Mouse (Mus musculus): Measurements from ENCODE around the gene Rgl1. TPM values are rescaled to one million over a fixed set of nuclear protein-coding genes. Genes with fewer than 3 reads are reported as not detected.
A peak's percentile ranks its signal among the peaks of the same experiment; 100 is the strongest.

Rgl1 gene
- polyA plus RNA-seq, 1 experiment, result 14.4 TPM

DNA sequence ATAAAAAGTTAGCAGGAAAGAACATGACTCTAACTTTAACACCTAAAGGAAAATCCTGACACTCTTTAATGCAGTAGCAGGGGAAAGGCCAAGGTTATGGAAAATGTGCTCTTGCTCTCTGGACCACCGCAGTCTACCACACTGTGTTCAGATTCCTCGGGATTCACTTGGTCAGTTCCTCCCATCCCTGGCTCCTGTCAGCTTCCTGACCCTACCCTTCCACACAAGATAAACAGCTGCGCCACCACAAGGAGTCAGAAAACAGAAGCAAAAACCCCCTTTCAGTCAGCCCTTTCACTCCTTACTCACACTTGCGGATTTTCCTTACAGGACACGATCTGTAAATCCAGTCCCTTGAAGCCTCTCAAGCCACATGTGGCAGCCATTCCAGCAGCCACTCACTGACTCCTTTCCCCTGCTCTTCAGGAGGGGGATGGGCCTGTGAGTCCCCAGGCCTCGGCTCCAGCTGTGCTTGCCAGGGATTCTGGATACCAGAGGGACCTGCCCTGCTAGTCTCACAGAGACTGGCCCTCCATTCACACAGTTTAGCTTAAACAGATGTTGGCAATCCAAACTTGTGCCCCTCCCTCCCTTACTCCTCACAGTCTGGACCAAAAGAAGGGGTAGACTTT lies 78.9 kb downstream of the Rgl1 start:
- Histone ChIP-seq H3K4me3 (ENCODE audit: extremely low read depth, insufficient read depth, insufficient read length) (no peak overlapping the region), H3K36me3 (ENCODE audit: control insufficient read depth, insufficient read depth, low read length) (no peaks in the 10 kb centered on the region), H3K4me1 (ENCODE audit: control insufficient read depth, insufficient read depth, insufficient read length) (no peaks in the 10 kb centered on the region; the same call in 1 of the 2 replicates), H3K27me3 (ENCODE audit: control insufficient read depth, insufficient read depth, low read length) (no peaks in the 10 kb centered on the region), H3K27ac (ENCODE audit: insufficient read depth, low read length) (no peak overlapping the region)
- no peak for TF ChIP-seq POLR2A (IDR thresholded peaks at IDR 0.05; ENCODE audit: low read depth, low read length)
- no peak for TF ChIP-seq CTCF (IDR thresholded peaks at IDR 0.05; ENCODE audit: extremely low read depth, insufficient read depth, insufficient read length, insufficient replicate concordance)
- 70% methylated on average over 6 of the region's 6 CpGs for WGBS
- DNase-seq (ENCODE audit: low read depth in 1 of 2, low spot score in 2 of 2), result no peak

DNA sequence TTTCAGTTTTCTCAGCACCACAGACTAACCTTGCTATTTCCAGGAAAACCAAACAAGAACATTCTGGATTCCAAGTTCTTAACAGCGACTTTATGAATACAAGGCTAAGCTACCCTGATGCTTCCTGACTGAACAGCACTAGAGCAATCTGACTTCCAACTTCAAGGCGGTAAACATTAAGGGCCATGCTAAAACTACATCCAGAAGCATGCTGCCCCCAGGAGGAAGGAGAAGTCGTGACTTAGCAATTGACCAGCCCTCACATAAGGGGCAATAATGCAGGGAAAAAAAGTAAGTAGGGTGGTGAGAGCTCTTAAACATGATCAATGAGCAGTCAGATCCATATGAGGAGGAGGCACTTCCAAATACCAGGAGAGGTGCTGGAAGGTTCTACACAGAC lies 80.6 kb downstream of the Rgl1 start:
- Histone ChIP-seq H3K27me3 (ENCODE audit: control insufficient read depth, insufficient read depth, low read length) (no peaks in the 10 kb centered on the region), H3K36me3 (ENCODE audit: control insufficient read depth, insufficient read depth, low read length) (no peaks in the 10 kb centered on the region), H3K4me3 (ENCODE audit: extremely low read depth, insufficient read depth, insufficient read length) (no peak overlapping the region), H3K27ac (ENCODE audit: insufficient read depth, low read length) (no peak overlapping the region), H3K4me1 (ENCODE audit: control insufficient read depth, insufficient read depth, insufficient read length) (no peaks in the 10 kb centered on the region; the same call in 1 of the 2 replicates)
- DNase-seq (ENCODE audit: low read depth in 1 of 2, low spot score in 2 of 2), result no peak
- WGBS, result 57% methylated on average over 3 of the region's 3 CpGs
- TF ChIP-seq POLR2A (IDR thresholded peaks at IDR 0.05; ENCODE audit: low read depth, low read length), result no peak
- no peak for TF ChIP-seq CTCF (IDR thresholded peaks at IDR 0.05; ENCODE audit: extremely low read depth, insufficient read depth, insufficient read length, insufficient replicate concordance)

DNA sequence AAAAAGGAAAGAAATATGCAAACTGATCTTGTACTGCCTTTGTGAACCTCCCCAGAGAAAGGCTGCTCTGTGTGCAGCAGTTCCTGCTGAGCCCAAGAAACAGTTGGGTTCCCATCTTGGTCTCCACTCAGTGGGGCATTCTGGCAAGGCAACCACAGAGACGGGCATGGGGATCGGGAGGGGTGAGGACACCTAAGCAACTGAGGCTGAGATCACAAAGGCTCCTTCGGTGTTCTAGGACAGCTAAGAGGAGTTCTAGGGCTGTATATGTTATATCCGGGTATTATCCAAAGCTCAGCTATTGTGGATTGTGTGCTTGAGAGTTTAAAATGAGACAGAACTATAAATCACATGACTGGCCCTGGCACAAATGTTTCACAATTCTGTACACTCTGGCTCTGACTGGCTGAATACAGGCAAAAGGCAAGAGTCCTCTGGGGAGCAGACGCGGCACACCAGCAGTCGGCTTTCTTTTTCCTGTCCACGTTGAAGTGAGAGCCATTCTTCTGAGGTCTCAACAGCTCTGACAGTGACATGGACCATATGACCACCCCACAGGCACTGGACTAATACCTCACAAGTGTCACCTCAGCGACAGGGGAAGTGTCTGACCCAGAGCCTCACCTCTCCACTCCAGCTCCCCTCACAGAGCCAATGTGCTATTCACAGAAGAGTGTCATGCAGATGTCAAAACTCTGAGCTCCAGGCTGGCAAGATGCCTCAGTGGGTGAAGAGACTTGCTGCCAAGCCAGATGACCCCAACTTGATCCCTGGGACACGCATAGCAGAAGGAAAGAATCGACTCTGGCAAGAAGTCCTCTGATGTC lies 83.6 kb downstream of the Rgl1 start:
- DNase-seq (ENCODE audit: low read depth in 1 of 2, low spot score in 2 of 2), result no peak
- H3K4me1 ChIP-seq (ENCODE audit: control insufficient read depth, insufficient read depth, insufficient read length), result no peaks in the 10 kb centered on the region; the same call in 1 of the 2 replicates
- no peak overlapping the region for H3K27ac ChIP-seq (ENCODE audit: insufficient read depth, low read length)
- H3K36me3 ChIP-seq (ENCODE audit: control insufficient read depth, insufficient read depth, low read length), result no peaks in the 10 kb centered on the region
- H3K27me3 ChIP-seq (ENCODE audit: control insufficient read depth, insufficient read depth, low read length), result no peaks in the 10 kb centered on the region
- H3K4me3 ChIP-seq (ENCODE audit: extremely low read depth, insufficient read depth, insufficient read length), result no peak overlapping the region
- WGBS, result 56% methylated on average over 11 of the region's 11 CpGs
- no peak for TF ChIP-seq POLR2A (IDR thresholded peaks at IDR 0.05; ENCODE audit: low read depth, low read length)
- no peak for TF ChIP-seq CTCF (IDR thresholded peaks at IDR 0.05; ENCODE audit: extremely low read depth, insufficient read depth, insufficient read length, insufficient replicate concordance)

DNA sequence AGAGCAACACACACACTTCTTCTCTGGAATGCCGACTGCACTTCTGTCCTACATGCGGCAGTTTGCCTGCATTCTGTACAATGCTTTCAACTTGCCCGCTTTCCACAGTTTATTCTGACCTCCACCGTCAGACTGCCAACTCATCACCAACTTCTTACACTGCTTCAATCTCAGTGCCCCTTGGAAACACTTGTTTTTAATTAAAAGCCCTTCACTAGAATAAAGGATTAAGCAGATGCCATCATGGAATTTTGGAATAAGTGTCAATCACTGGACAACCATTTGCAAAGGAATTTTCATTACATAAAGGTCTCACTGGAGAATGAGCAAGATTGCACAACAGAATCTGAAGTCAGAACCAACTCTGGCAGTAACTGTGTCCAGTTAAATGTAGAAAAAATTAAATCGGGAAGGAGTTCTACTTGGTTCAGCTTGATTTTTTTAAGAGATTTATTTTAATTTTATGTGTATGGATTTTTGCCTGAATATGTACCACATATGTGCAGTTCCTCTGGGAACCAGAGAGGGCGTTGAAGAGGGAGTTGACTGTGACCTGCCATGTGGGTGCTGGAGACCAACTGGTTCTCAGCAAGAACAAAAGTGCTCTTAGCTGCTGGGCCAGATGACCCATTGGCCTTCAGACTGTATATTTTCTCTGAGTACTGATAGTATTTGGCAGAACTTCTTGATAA lies 84.3 kb downstream of the Rgl1 start:
- Histone ChIP-seq H3K4me3 (ENCODE audit: extremely low read depth, insufficient read depth, insufficient read length) (no peak overlapping the region), H3K36me3 (ENCODE audit: control insufficient read depth, insufficient read depth, low read length) (no peaks in the 10 kb centered on the region), H3K4me1 (ENCODE audit: control insufficient read depth, insufficient read depth, insufficient read length) (no peaks in the 10 kb centered on the region), H3K27me3 (ENCODE audit: control insufficient read depth, insufficient read depth, low read length) (no peaks in the 10 kb centered on the region), H3K27ac (ENCODE audit: insufficient read depth, low read length) (no peak overlapping the region)
- WGBS, result 85% methylated on average over 6 of the region's 6 CpGs
- TF ChIP-seq CTCF (IDR thresholded peaks at IDR 0.05; ENCODE audit: extremely low read depth, insufficient read depth, insufficient read length, insufficient replicate concordance), result no peak
- TF ChIP-seq POLR2A (IDR thresholded peaks at IDR 0.05; ENCODE audit: low read depth, low read length), result no peak
- no peak for DNase-seq (ENCODE audit: low read depth in 1 of 2, low spot score in 2 of 2)

DNA sequence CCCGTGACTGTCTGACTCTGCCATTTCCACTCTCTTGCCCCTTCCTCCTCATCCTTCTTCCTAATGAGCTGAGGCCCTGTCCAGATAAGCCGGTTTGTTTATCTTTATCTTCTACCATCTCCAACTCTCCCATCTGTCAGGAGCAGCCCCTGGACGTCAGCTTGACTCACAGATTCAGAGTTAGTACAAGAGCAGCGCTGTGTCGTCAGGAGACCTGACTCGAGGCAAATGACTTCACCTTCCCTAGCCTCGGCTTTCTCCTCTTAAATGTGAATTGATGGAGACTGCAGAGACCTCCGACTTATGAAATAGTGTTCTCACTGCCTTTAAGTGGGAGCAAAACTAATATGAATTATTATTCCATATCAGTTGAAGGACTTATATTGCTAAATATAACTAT lies 85.0 kb downstream of the Rgl1 start:
- Histone ChIP-seq H3K4me3 (ENCODE audit: extremely low read depth, insufficient read depth, insufficient read length) (no peak overlapping the region), H3K27ac (ENCODE audit: insufficient read depth, low read length) (no peak overlapping the region), H3K4me1 (ENCODE audit: control insufficient read depth, insufficient read depth, insufficient read length) (no peaks in the 10 kb centered on the region), H3K27me3 (ENCODE audit: control insufficient read depth, insufficient read depth, low read length) (no peaks in the 10 kb centered on the region), H3K36me3 (ENCODE audit: control insufficient read depth, insufficient read depth, low read length) (no peaks in the 10 kb centered on the region)
- 83% methylated on average over 8 of the region's 8 CpGs for WGBS
- no peak for DNase-seq (ENCODE audit: low read depth in 1 of 2, low spot score in 2 of 2)
- TF ChIP-seq CTCF (IDR thresholded peaks at IDR 0.05; ENCODE audit: extremely low read depth, insufficient read depth, insufficient read length, insufficient replicate concordance) (no peak), POLR2A (IDR thresholded peaks at IDR 0.05; ENCODE audit: low read depth, low read length) (no peak)

DNA sequence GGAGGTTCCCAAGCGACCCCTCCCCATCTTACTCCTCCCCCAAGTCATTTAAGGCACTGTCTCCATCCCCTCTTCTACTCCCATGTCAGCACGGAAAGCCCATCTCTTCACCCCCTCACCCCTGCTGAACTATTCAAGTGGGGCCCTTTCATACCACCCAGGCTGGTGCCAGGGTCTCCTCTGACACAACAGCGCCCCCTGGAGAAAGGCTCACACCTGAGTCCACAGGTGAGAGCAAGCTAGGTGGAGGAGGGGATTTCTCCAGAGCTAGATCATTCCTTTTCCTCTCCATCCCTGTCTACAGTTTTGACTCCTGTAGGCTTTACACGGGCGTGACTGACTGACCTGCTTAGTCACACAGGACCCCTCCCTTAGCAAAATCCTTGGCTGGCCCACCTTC lies 87.7 kb downstream of the Rgl1 start:
- Histone ChIP-seq H3K36me3 (ENCODE audit: control insufficient read depth, insufficient read depth, low read length) (no peaks in the 10 kb centered on the region), H3K27me3 (ENCODE audit: control insufficient read depth, insufficient read depth, low read length) (no peaks in the 10 kb centered on the region), H3K4me1 (ENCODE audit: control insufficient read depth, insufficient read depth, insufficient read length) (no peaks in the 10 kb centered on the region), H3K27ac (ENCODE audit: insufficient read depth, low read length) (no peak overlapping the region), H3K4me3 (ENCODE audit: extremely low read depth, insufficient read depth, insufficient read length) (no peak overlapping the region)
- 65% methylated on average over 5 of the region's 5 CpGs for WGBS
- TF ChIP-seq POLR2A (IDR thresholded peaks at IDR 0.05; ENCODE audit: low read depth, low read length), result no peak
- TF ChIP-seq CTCF (IDR thresholded peaks at IDR 0.05; ENCODE audit: extremely low read depth, insufficient read depth, insufficient read length, insufficient replicate concordance), result peak; percentile 56; the same call in 1 of the 2 replicates
- DNase-seq (ENCODE audit: low read depth in 1 of 2, low spot score in 2 of 2), result peak in 1 of 2 experiments; percentile 48
